Mouse (Mus musculus) heart, adult 2 months (tissue): ENCODE data around the gene Rcl1.

Experiments
- CTCF ChIP-seq: fragments of 200-600 bp; IDR thresholded peaks from 2 replicates; pipeline ENCODE4 v1.8.1; 2022; ENCODE audit warnings: antibody characterized with exemption, mild to moderate bottlenecking, moderate library complexity
- EP300 ChIP-seq: fragments of 200-500 bp; IDR thresholded peaks from 2 replicates; pipeline ENCODE4 v1.6.1; 2011; ENCODE audit warnings: low read depth, low read length, control low read depth; ENCODE audit not compliant: insufficient read depth

DNA sequence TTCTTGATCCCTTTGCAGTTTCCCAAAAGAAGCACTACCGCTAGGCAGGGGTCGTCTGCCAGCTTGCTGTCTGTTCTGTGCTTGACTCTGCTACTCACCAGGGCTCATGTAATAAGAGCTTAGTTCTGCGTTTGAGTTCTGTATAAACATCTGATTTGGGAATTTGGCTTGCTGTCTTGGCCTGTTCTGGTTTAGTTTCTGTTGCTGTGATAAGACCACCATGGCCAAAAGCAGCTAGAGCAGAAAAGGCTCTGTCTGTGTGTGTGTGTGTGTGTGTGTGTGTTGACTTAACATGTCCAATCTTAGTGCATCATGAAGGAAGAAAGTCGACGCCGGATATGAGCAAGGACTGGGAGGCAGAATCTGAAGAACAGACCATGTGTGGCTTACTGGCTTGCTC, 44.2 kb downstream of the Rcl1 start:
- TF ChIP-seq CTCF (no peak), EP300 (no peak)
